Mouse (Mus musculus) adrenal gland, postnatal 25 days (tissue): ENCODE measurements at regions not wholly inside any gene's neighbourhood (a gene's known extent, or its start where the extent isn't known, plus 50 kb on each side); places are given as distances from the start of the nearest gene placed in this dataset.
A peak's percentile ranks its signal among the peaks of the same experiment; 100 is the strongest.

ENCODE experiments used
- DNase-seq: peaks from one replicate; pipeline ENCODE4 v3.0.0; 2021; ENCODE audit warnings: mixed read lengths

GRCm38 (mm10) chr13:81852309-81852978 lies 69.6 kb downstream of the Cetn3 start:
- DNase-seq, result no peak

- DNase-seq, result no peak
Observed at GRCm38 (mm10) chr13:81856072-81856471, 73.2 kb downstream of the Cetn3 start.

- DNase-seq, result no peak
Observed at GRCm38 (mm10) chr13:81860683-81861082, 77.8 kb downstream of the Cetn3 start.

GRCm38 (mm10) chr13:81861886-81862600 lies 79.2 kb downstream of the Cetn3 start:
- DNase-seq, result no peak

DNA sequence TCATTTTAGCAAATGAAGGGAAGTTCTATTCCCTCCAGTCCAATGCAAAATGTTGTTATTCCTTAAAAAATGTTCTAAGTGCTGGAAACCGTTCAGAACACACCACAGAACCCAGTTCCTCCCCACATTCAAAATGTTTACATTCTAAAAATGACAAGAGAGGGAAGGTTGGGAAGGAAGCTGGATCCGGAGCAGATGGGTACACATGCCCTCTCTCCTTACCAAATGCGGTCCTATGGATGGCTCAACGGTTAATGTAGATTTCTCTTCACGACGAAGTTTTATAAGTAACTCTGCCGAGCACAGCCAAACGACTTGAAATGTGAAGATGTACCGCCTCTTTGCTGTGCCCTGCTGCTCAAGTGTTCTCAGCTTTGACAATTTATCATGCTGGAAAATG lies 88.3 kb downstream of the Cetn3 start:
- DNase-seq, result no peak

GRCm38 (mm10) chr13:81885879-81886278 lies 103.0 kb downstream of the Cetn3 start:
- no peak for DNase-seq

DNA sequence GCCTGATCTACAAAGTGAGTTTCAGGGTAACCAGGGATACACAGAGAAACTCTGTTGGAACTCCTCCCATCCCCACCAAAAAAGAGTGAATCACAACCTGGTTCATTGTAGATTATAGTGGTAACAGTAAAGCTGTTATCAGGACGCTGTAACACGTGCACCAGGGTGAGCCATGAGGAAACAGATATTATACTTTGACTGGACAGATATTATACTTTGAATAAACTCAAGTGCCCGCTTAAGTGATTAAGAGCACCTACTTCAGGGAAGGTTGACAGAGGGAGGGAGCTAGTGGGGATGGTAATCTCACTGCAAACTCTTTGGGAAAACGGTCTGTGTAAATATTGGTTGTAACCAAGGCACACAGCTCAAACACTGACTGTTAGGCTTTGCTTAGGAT lies 147.4 kb downstream of the Cetn3 start:
- no peak for DNase-seq

DNA sequence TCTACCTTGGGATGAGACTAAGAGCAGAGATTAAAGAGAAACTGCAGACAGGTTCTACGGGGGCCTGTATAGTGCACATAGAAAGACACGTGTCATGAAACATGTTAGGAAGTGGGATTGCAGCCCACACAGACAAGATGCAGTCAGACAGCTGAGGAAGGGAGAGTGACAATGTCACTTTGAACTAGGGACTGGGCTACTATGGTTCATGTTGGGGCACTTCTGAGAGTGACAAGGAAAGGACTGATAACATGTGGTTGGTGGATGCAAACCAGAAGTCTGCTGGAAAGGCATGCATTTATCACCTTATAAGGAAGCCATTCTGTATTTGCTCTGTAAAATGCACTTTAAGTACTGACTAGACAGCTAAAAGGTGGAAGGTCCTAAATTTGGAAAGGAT lies 148.3 kb downstream of the Cetn3 start:
- no peak for DNase-seq

DNA sequence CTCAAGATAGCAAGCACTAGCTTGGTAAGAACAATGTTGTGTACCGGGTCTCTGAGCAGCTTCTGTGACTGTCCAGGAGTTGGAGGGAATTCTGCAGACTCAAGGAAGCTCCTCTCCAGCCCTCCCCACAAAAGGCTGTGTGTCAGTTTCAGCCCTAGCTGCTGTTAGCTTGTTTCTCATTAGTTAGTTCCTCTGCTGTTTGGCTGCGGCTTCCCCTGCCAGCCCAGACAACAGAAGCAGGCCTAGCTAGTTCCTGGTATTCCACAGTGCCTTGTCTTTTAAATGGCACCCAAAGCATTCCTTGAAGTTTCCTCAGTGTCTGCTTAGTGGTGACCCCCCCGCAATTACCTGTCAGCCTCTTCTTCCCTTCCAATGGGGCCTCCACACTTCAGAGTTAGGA lies 154.2 kb downstream of the Cetn3 start:
- DNase-seq, result no peak

DNA sequence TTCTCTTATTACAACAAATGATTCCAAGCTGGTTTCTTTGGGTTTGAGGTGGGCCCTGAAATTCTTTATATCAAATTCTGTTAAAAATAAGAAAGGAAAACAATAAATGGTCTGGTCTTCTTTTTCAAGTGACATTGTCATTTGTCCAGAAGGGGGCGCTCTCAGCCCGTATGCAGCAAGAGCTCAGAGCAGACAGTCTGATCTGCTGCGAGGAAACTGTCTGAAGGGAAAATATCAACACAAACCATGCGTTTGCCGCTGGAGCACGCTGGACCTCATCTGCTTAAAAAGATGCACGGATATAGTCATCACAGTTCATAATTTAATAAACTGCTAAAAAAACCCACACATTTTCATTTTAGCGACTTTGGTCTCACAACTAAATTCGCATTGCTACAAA lies 161.2 kb downstream of the Cetn3 start:
- DNase-seq, result peak; percentile 80

DNA sequence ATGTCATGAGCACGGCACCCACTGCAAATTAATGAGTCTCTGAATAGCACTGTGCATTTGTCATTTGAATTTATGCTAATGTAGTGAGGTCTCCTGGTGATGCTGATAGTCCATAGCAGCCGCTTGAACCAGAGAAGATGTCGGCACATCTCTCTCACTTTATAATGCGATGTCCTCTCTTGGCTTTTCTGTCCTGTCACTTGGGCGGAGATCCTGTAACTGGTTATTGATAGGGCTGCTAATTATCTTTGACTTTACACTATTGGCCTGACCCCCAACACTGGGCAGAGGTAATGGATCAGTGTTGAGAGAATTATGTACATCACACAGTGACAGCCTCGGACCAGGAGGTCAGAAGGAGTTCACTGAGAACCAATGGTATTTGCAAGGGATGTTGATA lies 161.6 kb downstream of the Cetn3 start:
- no peak for DNase-seq

DNA sequence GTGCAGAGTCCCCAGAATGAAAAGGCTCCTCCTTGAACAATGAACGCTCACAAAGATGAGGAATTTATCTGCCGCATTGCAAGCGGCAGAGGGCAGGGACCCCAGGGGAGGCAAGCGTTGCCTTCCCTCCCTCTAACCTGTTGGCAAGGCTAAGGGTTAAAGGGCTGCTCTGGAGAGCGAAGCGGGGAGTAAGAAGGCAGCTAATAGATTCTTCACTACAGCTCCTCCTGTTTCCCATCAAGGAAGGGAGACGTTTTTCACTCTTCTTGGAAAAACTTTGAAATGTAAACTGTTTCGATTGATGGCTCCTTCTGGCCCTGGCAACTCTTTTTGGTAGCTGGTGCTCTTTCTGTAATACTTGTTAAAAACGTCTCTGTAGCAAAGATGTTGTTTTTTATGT lies 162.9 kb downstream of the Cetn3 start:
- DNase-seq, result no peak

DNA sequence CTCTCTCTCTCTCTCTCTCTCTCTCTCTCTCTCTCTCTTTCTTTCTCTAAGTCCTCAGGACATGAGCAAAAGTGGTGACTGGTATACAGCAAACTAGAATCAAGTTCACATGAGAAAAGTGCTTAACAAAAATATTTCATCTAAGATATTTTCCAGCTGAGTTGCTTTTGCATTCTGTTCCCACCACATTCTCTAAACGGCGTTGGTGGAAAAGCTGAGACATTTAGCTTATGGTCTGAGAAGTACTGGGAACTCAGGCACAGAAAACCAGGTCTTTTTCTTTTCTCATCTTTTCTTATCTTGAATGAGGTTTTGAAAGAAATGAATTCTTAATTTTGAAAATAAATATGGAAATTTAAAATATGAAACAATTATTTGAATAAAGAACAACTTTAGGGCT lies 182.6 kb downstream of the Cetn3 start:
- no peak for DNase-seq

GRCm38 (mm10) chr13:81975878-81976277 lies 193.0 kb downstream of the Cetn3 start:
- DNase-seq, result no peak

DNA sequence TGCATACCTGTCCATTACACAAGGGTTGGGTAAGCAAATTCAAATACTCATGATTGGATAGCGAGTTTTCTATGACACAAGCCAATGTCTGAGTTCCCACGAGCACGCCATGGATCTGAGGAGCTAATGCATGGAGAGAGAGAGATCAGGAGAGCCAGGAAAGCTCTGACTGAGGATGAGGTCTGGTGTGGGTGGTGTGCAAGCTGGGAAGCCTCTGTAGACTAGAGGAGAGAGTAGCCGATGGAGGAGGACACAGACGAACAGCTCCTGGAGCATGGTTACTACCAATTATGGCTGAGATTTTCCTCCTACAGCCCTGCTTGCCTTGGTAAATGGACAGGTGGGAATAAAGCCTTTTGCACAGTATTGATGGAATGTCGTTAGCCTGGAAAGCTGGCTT lies 195.1 kb downstream of the Cetn3 start:
- DNase-seq, result no peak

DNA sequence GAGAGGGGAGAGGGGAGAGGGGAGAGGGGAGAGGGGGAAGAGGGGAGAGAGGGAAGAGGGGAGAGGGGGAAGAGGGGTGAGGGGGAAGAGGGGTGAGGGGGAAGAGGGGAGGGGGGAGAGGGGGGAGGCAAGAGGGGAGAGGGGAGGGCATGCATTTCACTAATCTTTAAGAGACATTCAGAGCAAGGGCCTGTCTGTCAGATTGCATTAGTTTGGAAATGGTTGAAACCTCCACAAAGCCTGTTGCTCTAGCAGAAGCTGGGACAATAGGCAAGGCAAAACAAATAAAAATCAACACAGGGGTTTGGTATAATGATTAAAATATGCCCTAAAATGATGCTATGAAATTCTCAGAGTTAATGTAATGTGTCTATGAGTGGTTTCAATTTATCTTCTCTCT lies 196.4 kb downstream of the Cetn3 start:
- no peak for DNase-seq

DNA sequence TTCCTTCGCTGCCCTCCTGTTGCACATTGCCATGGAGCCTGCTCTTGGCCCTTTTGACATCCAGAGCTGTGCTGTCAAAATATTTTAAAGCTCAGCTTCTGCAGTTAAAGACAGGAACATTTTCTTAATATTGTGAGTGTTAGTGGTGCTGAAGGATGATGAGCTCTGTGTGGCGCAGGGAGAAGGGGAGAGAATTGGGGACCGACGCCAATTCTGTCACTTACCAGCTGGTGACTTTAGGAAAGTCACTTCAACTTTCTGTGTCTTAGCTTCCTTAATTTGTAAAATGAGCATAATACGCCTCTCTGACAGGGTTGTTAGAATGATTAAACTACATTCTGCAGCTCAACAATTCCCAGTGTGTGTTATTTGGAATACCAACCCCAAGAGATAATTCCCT lies 197.2 kb downstream of the Cetn3 start:
- DNase-seq, result no peak

DNA sequence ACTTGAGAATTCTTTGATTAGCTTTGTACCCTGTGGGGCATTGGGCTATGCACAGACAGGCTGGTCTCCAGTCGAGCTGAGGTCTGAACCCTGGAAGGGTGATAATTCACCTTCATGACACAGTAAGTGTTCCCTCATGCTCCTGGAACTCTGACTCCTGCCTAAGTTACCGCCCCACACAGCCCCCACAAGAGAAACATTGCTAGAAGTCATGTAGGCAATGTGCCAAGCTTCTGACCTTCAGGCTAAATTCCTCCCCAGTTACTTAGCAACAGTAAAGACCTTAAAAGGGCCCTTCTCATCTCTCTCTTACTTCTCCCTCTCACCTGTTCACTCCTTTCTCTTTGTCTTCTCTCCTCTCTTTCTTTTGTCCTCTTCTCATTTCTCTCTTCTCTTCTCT lies 199.6 kb downstream of the Cetn3 start:
- no peak for DNase-seq

GRCm38 (mm10) chr13:82000681-82001212 lies 217.9 kb downstream of the Cetn3 start:
- DNase-seq, result no peak

- DNase-seq, result no peak
Observed at GRCm38 (mm10) chr13:82005929-82006726, 223.3 kb downstream of the Cetn3 start.

- no peak for DNase-seq
Observed at GRCm38 (mm10) chr13:82007222-82007621, 224.3 kb downstream of the Cetn3 start.

DNA sequence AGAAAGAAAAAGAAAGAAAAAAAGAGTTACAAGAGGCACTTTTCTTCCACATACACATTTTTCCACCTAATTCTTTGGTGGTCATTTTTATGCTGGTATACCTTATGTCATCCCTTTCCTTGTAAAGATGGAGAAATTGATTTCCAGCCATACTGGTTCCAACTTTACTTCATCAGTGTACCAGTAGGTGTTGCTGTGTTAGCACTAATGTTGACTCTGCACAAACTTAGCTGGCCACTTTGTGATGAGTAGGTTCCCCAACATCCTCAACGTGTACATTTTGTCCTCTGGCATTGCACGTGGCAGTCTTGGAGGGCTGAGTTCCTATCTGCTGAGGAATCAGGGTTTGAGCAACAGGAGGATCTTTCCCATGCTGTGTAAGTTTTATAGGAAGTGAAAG lies 256.7 kb downstream of the Cetn3 start:
- no peak for DNase-seq

GRCm38 (mm10) chr13:82058131-82058731 lies 275.4 kb downstream of the Cetn3 start:
- DNase-seq, result no peak
